Comparison of ENCODE assay signal across 8 mouse cellular contexts in genomic region chr1:186550265-186550885, GRCm38 (mm10).
DNase-seq lines count a peak whose midpoint lies in the region; ATAC-seq lines count a peak whose summit lies in the region.

No protein-coding gene starts in this region.

- ATAC-seq in megakaryocyte-erythroid progenitor cell, adult 5-6 weeks (replicated peaks; ENCODE audit: low FRiP score, low TSS enrichment, poor library complexity, severe bottlenecking) = no peak

- intact Hi-C loops in heart, postnatal 25 days (cut with DNase I) = loop anchor here (5.0 kb wide), 1 partner anchor 57 kb away; no protein-coding TSS in a partner anchor

- DNase-seq in heart, adult 11 months = peak; percentile 90
- DNase-seq in heart, postnatal 25 days (ENCODE audit: low spot score) = no peak
- peak; percentile 8 to 9 for DNase-seq in right cerebral cortex, adult 2 months (ENCODE audit: low spot score in 2 of 2)
- DNase-seq in right cerebral cortex, postnatal 25 days = no peak
- DNase-seq in gastrocnemius, postnatal 10 days = peak; percentile 40
- DNase-seq in retina, embryonic 14.5 days (ENCODE audit: low spot score) = peak; percentile 41
- DNase-seq in urinary bladder, postnatal 10 days (ENCODE audit: low spot score) = no peak

Comparison
In these comparisons a context has a peak if more than half of its experiments do, and no peak if none do; other contexts are left out.
1. DNase-seq: peak in heart, adult 11 months (single experiment), right cerebral cortex, adult 2 months (2 of 2), gastrocnemius, postnatal 10 days (single experiment) and retina, embryonic 14.5 days (single experiment); none in heart, postnatal 25 days (single experiment), right cerebral cortex, postnatal 25 days (single experiment) and urinary bladder, postnatal 10 days (single experiment).